Mouse (Mus musculus) adrenal gland, postnatal 36 days (tissue): ENCODE measurements at regions not wholly inside any gene's neighbourhood (a gene's known extent, or its start where the extent isn't known, plus 50 kb on each side); places are given as distances from the start of the nearest gene placed in this dataset.

Experiments used
- DNase-seq, 2 experiments: peaks; one replicate each; pipeline ENCODE4 v3.0.0; 2021; ENCODE audit warnings: mixed read lengths in 1 of 2

GRCm38 (mm10) chr1:138908860-138909259 lies 52.2 kb upstream of the 2310009B15Rik start:
- no peak for DNase-seq

- DNase-seq, result no peak
Measured at GRCm38 (mm10) chr1:138909654-138910053, 53.0 kb upstream of the 2310009B15Rik start.

- DNase-seq, result peak; percentile 40 to 57
Measured at GRCm38 (mm10) chr1:138912156-138912616, 51.0 kb upstream of the Dennd1b start.

GRCm38 (mm10) chr1:138912928-138913327 lies 50.3 kb upstream of the Dennd1b start:
- DNase-seq, result peak; percentile 16 to 18

GRCm38 (mm10) chr1:138913428-138913827 lies 49.8 kb upstream of the Dennd1b start:
- DNase-seq, result no peak
